Comparison of ENCODE assay signal across 10 mouse cellular contexts in the genomic region with DNA sequence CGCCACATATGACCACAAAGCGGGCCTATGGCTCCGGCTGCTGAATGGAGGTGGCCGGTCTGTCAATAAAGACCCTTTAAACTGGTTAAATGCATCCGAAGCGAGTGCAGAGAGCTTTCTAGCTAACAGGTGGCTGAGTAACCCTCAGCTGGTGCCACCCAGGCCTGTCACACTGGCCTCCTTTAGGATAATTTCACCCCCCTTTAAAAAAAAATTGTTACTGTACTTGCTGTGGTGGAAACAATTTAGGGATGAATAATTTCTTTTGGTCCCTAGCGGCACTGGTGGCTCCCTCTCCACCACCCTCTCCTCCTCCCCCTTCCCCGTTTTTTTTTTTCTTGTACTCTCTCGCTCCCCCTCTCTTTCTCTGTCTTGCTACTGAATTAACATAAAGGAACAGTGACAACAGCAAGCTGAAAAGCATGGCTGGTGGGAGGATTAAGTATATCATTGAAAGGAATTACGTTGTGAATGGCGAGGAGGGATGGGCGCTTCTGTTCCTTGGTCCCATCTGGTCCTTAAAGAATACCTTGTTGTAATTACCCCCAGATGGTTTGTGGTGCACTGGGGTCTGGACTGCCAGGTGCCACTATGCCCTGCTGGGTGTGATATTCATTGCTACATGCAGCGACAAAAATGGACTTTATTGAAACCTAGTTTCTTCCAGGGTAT.
DNase-seq lines count a peak whose midpoint lies in the region; ATAC-seq and TF ChIP-seq lines count a peak whose summit lies in the region.
"Had no signal": no experiment of that assay in that cellular context is flagged by ENCODE, and none has a peak within 500 bp of the region (broad histone marks: within the 10 kb centered on the region; RNA-seq: fewer than 3 reads in every experiment).

No protein-coding gene starts in this region.

- TF ChIP-seq CTCF in heart, postnatal 0 days (IDR thresholded peaks at IDR 0.05; ENCODE audit: low read depth) = no peak
- no peak for TF ChIP-seq CTCF in lung, adult 2 months (IDR thresholded peaks at IDR 0.05; ENCODE audit: insufficient read depth, low read length)

- no peaks in the 10 kb centered on the region for H3K9me3 ChIP-seq in heart, postnatal 0 days (replicated peaks; ENCODE audit: control insufficient read depth, low read length)
- H3K9me3 ChIP-seq in embryonic facial prominence, embryonic 12.5 days = no peaks in the 10 kb centered on the region
- no peaks in the 10 kb centered on the region for H3K9me3 ChIP-seq in hindbrain, embryonic 15.5 days
- no peaks in the 10 kb centered on the region for H3K9me3 ChIP-seq in neural tube, embryonic 11.5 days (ENCODE audit: control insufficient read depth, low read length)

- H3K4me2 ChIP-seq in heart, postnatal 0 days (ENCODE audit: low read depth, low read length) = peak overlapping the region; percentile 39
- H3K4me2 ChIP-seq in embryonic facial prominence, embryonic 12.5 days (replicated peaks) = peak overlapping the region; percentile 28
- H3K4me2 ChIP-seq in hindbrain, embryonic 15.5 days = peak overlapping the region; percentile 53
- peak overlapping the region; percentile 30 for H3K4me2 ChIP-seq in neural tube, embryonic 11.5 days (ENCODE audit: low read depth)

- no peak overlapping the region for H3K27ac ChIP-seq in heart, postnatal 0 days (ENCODE audit: low read depth)
- H3K27ac ChIP-seq in embryonic facial prominence, embryonic 12.5 days = no peak overlapping the region
- no peak overlapping the region for H3K27ac ChIP-seq in hindbrain, embryonic 15.5 days (replicated peaks)
- no peak overlapping the region for H3K27ac ChIP-seq in neural tube, embryonic 11.5 days (ENCODE audit: low read depth, low read length)

- H3K4me3 ChIP-seq in heart, postnatal 0 days (ENCODE audit: low read depth, low read length) = no peak overlapping the region
- H3K4me3 ChIP-seq in embryonic facial prominence, embryonic 12.5 days = 0 out of 2 replicates have a peak overlapping the region, but pooled peaks have one; percentile 2
- peak overlapping the region; percentile 24 for H3K4me3 ChIP-seq in hindbrain, embryonic 15.5 days
- no peak overlapping the region for H3K4me3 ChIP-seq in neural tube, embryonic 11.5 days (ENCODE audit: low read depth, low read length)
- H3K4me3 ChIP-seq in lung, adult 2 months (replicated peaks; ENCODE audit: extremely low read depth, low read depth, low read length) = no peak overlapping the region

- H3K4me1 ChIP-seq in heart, postnatal 0 days (ENCODE audit: control insufficient read depth, insufficient read depth) = no peaks in the 10 kb centered on the region
- no peaks in the 10 kb centered on the region for H3K4me1 ChIP-seq in embryonic facial prominence, embryonic 12.5 days
- 0 out of 2 replicates have a peak, but pooled peaks cover 9% of the 10 kb centered on the region for H3K4me1 ChIP-seq in hindbrain, embryonic 15.5 days (replicated peaks)
- peaks cover 4% of the 10 kb centered on the region for H3K4me1 ChIP-seq in neural tube, embryonic 11.5 days (ENCODE audit: control insufficient read depth, insufficient read depth, low read length)
- no peaks in the 10 kb centered on the region for H3K4me1 ChIP-seq in lung, adult 2 months (ENCODE audit: control insufficient read depth, insufficient read depth, low read length)

- H3K36me3 ChIP-seq in heart, postnatal 0 days (replicated peaks; ENCODE audit: control insufficient read depth, insufficient read depth, low read length) = no peaks in the 10 kb centered on the region
- no peaks in the 10 kb centered on the region for H3K36me3 ChIP-seq in embryonic facial prominence, embryonic 12.5 days
- H3K36me3 ChIP-seq in hindbrain, embryonic 15.5 days = no peaks in the 10 kb centered on the region
- H3K36me3 ChIP-seq in neural tube, embryonic 11.5 days (ENCODE audit: control insufficient read depth, insufficient read depth, low read length) = no peaks in the 10 kb centered on the region

- TF ChIP-seq EP300 in heart, postnatal 0 days (IDR thresholded peaks at IDR 0.05; ENCODE audit: low read depth) = no peak

- no peaks in the 10 kb centered on the region for H3K27me3 ChIP-seq in heart, postnatal 0 days (ENCODE audit: control insufficient read depth, insufficient read depth, low read length)
- H3K27me3 ChIP-seq in embryonic facial prominence, embryonic 12.5 days = no peaks in the 10 kb centered on the region
- H3K27me3 ChIP-seq in hindbrain, embryonic 15.5 days = peaks cover 8% of the 10 kb centered on the region
- no peaks in the 10 kb centered on the region for H3K27me3 ChIP-seq in neural tube, embryonic 11.5 days (ENCODE audit: control insufficient read depth, insufficient read depth, low read length)

- no peak for ATAC-seq in heart, postnatal 0 days (ENCODE audit: insufficient read depth, low read depth)
- 0 out of 2 replicates have a peak, but pooled peaks have one; percentile 52 for ATAC-seq in embryonic facial prominence, embryonic 12.5 days (ENCODE audit: insufficient number of reproducible peaks, insufficient read depth, low FRiP score, low TSS enrichment)
- ATAC-seq in hindbrain, embryonic 15.5 days (ENCODE audit: low FRiP score, low read depth) = peak; percentile 79
- peak; percentile 82 for ATAC-seq in neural tube, embryonic 11.5 days (ENCODE audit: insufficient read depth, low FRiP score, low TSS enrichment)

- DNase-seq in heart, postnatal 0 days (ENCODE audit: low spot score) = no peak
- no peak for DNase-seq in heart, adult 18-20 months
- peak; percentile 40 for DNase-seq in neural tube, embryonic 11.5 days (ENCODE audit: low spot score)
- DNase-seq in lung, adult 2 months = no peak
- no peak for DNase-seq in left cerebral cortex, adult 18-20 months (ENCODE audit: low spot score in 2 of 2)
- no peak for DNase-seq in spleen, adult 18-20 months
- DNase-seq: cerebellum, postnatal 36 days; lung, postnatal 14 days had no signal

- 24% methylated on average over 13 of the region's 13 CpGs for WGBS in heart, postnatal 0 days
- WGBS in embryonic facial prominence, embryonic 12.5 days = 4% methylated on average over 13 of the region's 13 CpGs
- 3% methylated on average over 13 of the region's 13 CpGs for WGBS in hindbrain, embryonic 15.5 days
- WGBS in neural tube, embryonic 11.5 days = 6% methylated on average over 13 of the region's 13 CpGs
- 39% methylated on average over 13 of the region's 13 CpGs for WGBS in lung, adult 2 months

- no peak for TF ChIP-seq POLR2A in lung, adult 2 months (IDR thresholded peaks at IDR 0.05; ENCODE audit: borderline replicate concordance, extremely low read depth, low read depth, low read length)

- no peak overlapping the region for H3K9ac ChIP-seq in heart, postnatal 0 days (replicated peaks; ENCODE audit: low read depth, low read length)
- no peak overlapping the region for H3K9ac ChIP-seq in embryonic facial prominence, embryonic 12.5 days
- H3K9ac ChIP-seq in hindbrain, embryonic 15.5 days = no peak overlapping the region; the same call in 1 of the 2 replicates
- H3K9ac ChIP-seq in neural tube, embryonic 11.5 days (ENCODE audit: low read length) = no peak overlapping the region

Comparison
In these comparisons a context has a peak if more than half of its experiments do, and no peak if none do; other contexts are left out.
1. H3K4me3 ChIP-seq: peak in embryonic facial prominence, embryonic 12.5 days (single experiment) and hindbrain, embryonic 15.5 days (single experiment); none in heart, postnatal 0 days (single experiment), neural tube, embryonic 11.5 days (single experiment) and lung, adult 2 months (single experiment).
2. Peak in every context shown above with its lines, with median percentiles within 50 percentile points of each other: H3K4me2 ChIP-seq.